Mouse (Mus musculus) heart, adult 2 months (tissue): ENCODE data around the gene Cpsf4l.

Source experiments
- CTCF ChIP-seq: fragments of 200-600 bp; IDR thresholded peaks from 2 replicates; pipeline ENCODE4 v1.8.1; 2022; ENCODE audit warnings: antibody characterized with exemption, mild to moderate bottlenecking, moderate library complexity
- EP300 ChIP-seq: fragments of 200-500 bp; IDR thresholded peaks from 2 replicates; pipeline ENCODE4 v1.6.1; 2011; ENCODE audit warnings: low read depth, low read length, control low read depth; ENCODE audit not compliant: insufficient read depth
- POLR2A ChIP-seq: fragments of 200-500 bp; IDR thresholded peaks from 2 replicates; pipeline ENCODE4 v1.6.1; 2011; ENCODE audit warnings: mild to moderate bottlenecking, low read depth, low read length, control low read depth; ENCODE audit not compliant: insufficient read depth

DNA sequence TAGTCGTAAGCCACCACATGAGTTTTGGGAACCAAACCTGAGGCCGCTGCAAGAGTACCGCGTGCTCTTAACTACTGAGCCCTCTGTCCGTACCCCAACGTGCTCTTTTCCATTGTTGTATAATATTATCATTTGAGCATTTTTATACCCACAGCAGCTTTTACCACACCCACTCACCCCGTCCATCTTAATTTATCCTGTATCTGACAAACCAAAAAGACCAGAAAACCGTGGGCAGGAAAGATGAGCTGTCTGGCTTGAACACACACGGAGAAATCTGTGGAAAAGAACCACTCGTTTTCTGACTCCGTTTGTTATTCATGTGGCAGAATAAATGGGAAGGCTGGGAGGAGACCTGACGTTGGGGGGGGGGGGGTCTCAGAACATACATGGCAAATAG is 19.3 kb downstream of the Cpsf4l start:
- TF ChIP-seq CTCF (no peak), POLR2A (no peak), EP300 (no peak)
